8 mouse cellular contexts compared by ENCODE assay signal in the genomic region with DNA sequence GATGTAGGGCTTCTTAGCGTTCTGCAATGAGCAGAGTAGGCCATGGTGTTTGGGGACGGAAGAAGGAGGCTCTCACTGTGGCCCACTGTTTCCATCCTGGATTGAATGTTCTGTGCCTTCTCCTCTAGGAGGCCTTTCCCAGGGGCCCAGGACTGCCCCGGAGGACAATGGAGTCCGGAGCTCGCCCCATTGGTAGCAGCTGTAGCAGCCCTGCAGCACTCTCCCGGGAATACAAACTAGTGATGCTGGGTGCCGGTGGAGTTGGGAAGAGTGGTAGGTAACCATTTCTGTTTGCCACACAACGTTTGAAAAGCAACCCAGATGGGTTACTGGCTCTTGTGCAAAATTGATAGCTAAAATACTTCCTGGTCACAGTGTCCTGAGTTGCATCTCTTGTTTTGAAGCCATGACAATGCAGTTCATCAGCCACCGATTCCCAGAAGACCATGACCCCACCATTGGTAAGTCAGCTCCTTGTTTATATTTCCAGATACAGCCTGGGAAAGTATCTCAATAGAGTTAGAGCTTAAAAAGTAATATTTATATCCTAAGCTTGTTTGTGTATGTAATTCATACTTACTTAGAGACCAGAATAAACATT. TPM values are rescaled to one million over a fixed set of nuclear protein-coding genes. Genes with fewer than 3 reads are reported as not detected.
A peak's percentile ranks its signal among the peaks of the same experiment; 100 is the strongest.
DNase-seq lines count a peak whose midpoint lies in the region; ATAC-seq and TF ChIP-seq lines count a peak whose summit lies in the region.

No protein-coding gene starts in this region.

- H3K4me1 ChIP-seq in heart, postnatal 0 days (ENCODE audit: control insufficient read depth, insufficient read depth) = peaks cover 17% of the 10 kb centered on the region
- H3K4me1 ChIP-seq in stomach, embryonic 14.5 days (ENCODE audit: control insufficient read depth, insufficient read depth, low read length) = peaks cover 11% of the 10 kb centered on the region

- peak overlapping the region; percentile 91 for H3K27ac ChIP-seq in gastrocnemius, adult 2 months
- H3K27ac ChIP-seq in heart, postnatal 0 days (ENCODE audit: low read depth) = peak overlapping the region; percentile 86
- peak overlapping the region; percentile 82 for H3K27ac ChIP-seq in macrophage
- H3K27ac ChIP-seq in stomach, embryonic 14.5 days (ENCODE audit: low read length) = peak overlapping the region; percentile 82

- peaks cover 39% of the 10 kb centered on the region for H3K36me3 ChIP-seq in heart, postnatal 0 days (replicated peaks; ENCODE audit: control insufficient read depth, insufficient read depth, low read length)
- H3K36me3 ChIP-seq in macrophage (ENCODE audit: inconsistent target) = peaks cover 17% of the 10 kb centered on the region
- peaks cover 36% of the 10 kb centered on the region for H3K36me3 ChIP-seq in stomach, embryonic 14.5 days (ENCODE audit: control insufficient read depth, insufficient read depth, low read length)

- no peaks in the 10 kb centered on the region for H3K9me3 ChIP-seq in heart, postnatal 0 days (replicated peaks; ENCODE audit: control insufficient read depth, low read length)
- H3K9me3 ChIP-seq in stomach, embryonic 14.5 days (ENCODE audit: control insufficient read depth, low read depth, low read length) = no peaks in the 10 kb centered on the region

- peaks cover 51% of the 10 kb centered on the region for H3K79me2 ChIP-seq in macrophage (ENCODE audit: inconsistent target)

- WGBS in heart, postnatal 0 days = 2% methylated on average over 9 of the region's 9 CpGs
- WGBS in macrophage (ENCODE audit: missing documents) = 7% methylated on average over 9 of the region's 9 CpGs
- 1% methylated on average over 9 of the region's 9 CpGs for WGBS in stomach, embryonic 14.5 days

- H3K4me3 ChIP-seq in gastrocnemius, adult 2 months = peak overlapping the region; percentile 91
- H3K4me3 ChIP-seq in heart, postnatal 0 days (ENCODE audit: low read depth, low read length) = peak overlapping the region; percentile 81
- peak overlapping the region; percentile 96 for H3K4me3 ChIP-seq in macrophage (ENCODE audit: inconsistent target)
- peak overlapping the region; percentile 73 for H3K4me3 ChIP-seq in stomach, embryonic 14.5 days (ENCODE audit: low read depth, low read length)

- peak; percentile 19 for ATAC-seq in CD4-positive, CD25-positive, alpha-beta regulatory T cell, adult 4 months
- ATAC-seq in heart, postnatal 0 days (ENCODE audit: insufficient read depth, low read depth) = 0 out of 2 replicates have a peak, but pooled peaks have one; percentile 11
- ATAC-seq in stomach, embryonic 14.5 days (ENCODE audit: insufficient number of reproducible peaks, insufficient read depth, low FRiP score, low read depth) = peak; percentile 65; the same call in 1 of the 2 replicates

- peak overlapping the region; percentile 70 for H3K4me2 ChIP-seq in heart, postnatal 0 days (ENCODE audit: low read depth, low read length)
- peak overlapping the region; percentile 76 for H3K4me2 ChIP-seq in stomach, embryonic 14.5 days (replicated peaks; ENCODE audit: low read depth, low read length)

- intact Hi-C loops in gastrocnemius, adult 2 months (cut with DNase I) = loop anchor here (5.0 kb wide), 1 partner anchor 35 kb away; no protein-coding TSS in a partner anchor
- intact Hi-C loops in gastrocnemius, postnatal 36 days (cut with DNase I) = no loop called here

- TF ChIP-seq EP300 in heart, postnatal 0 days (IDR thresholded peaks at IDR 0.05; ENCODE audit: low read depth) = no peak

- DNase-seq in gastrocnemius, adult 2 months = peak; percentile 38
- DNase-seq in gastrocnemius, postnatal 36 days = no peak
- peak; percentile 56 for DNase-seq in embryo, embryonic 10.5 days (ENCODE audit: low spot score)
- DNase-seq in heart, postnatal 0 days (ENCODE audit: low spot score) = no peak
- peak; percentile 15 to 23 for DNase-seq in layer of hippocampus, postnatal 25 days (ENCODE audit: extremely low spot score in 1 of 2, low spot score in 1 of 2)

- H3K27me3 ChIP-seq in heart, postnatal 0 days (ENCODE audit: control insufficient read depth, insufficient read depth, low read length) = no peaks in the 10 kb centered on the region
- no peaks in the 10 kb centered on the region for H3K27me3 ChIP-seq in stomach, embryonic 14.5 days (ENCODE audit: control insufficient read depth, insufficient read depth, low read length)

- H3K9ac ChIP-seq in heart, postnatal 0 days (replicated peaks; ENCODE audit: low read depth, low read length) = peak overlapping the region; percentile 78
- H3K9ac ChIP-seq in stomach, embryonic 14.5 days (replicated peaks; ENCODE audit: low read depth, low read length) = peak overlapping the region; percentile 69

- no peak for TF ChIP-seq CTCF in gastrocnemius, adult 2 months (IDR thresholded peaks at IDR 0.05)
- no peak for TF ChIP-seq CTCF in heart, postnatal 0 days (IDR thresholded peaks at IDR 0.05; ENCODE audit: low read depth)

RNA-seq across cellular contexts. Expression of gene Rit1, which starts 0.7 kb away (rescaled TPM):
- total RNA-seq in gastrocnemius, adult 2 months (2021) = 10 to 100 TPM; 20.8 to 20.9 TPM
- total RNA-seq in gastrocnemius, postnatal 36 days (2021) = 10 to 100 TPM; 16.5 to 20.5 TPM
- polyA plus RNA-seq in CD4-positive, CD25-positive, alpha-beta regulatory T cell, adult 4 months (2017; shearing (Covaris generic)) = 10 to 100 TPM; 28.1 to 36.1 TPM
- total RNA-seq in heart, postnatal 0 days (2014; rRNA removed; ENCODE audit: low replicate concordance) = 65.8 and 82.6 TPM in 2 replicates
- 85.4 and 119 TPM in 2 replicates for polyA plus RNA-seq in heart, postnatal 0 days (2015; fragmentation: Nextera tagmentation; extraction: Ambion mirVana)
- total RNA-seq in layer of hippocampus, postnatal 25 days (2021) = 10 to 100 TPM; 45.3 to 46.9 TPM
- total RNA-seq in macrophage (2018; cell fraction: chromatin; rRNA removed) = 10 to 100 TPM; 12.0 to 87.7 (median 38.8) TPM
- 100 to 1,000 TPM in 1 of 26 experiments, 10 to 100 TPM in 25; 33.3 to 101 (median 76.8) TPM for total RNA-seq in macrophage (2018; cell fraction: cytosol; rRNA removed)
- total RNA-seq in macrophage (2018; cell fraction: nucleus; rRNA removed) = 10 to 100 TPM; 17.8 to 72.3 (median 36.9) TPM
- 63.4 to 99.3 TPM (median 90.4 TPM) in 3 replicates for polyA plus RNA-seq in macrophage (2018)
- 63.4 and 73.9 TPM in 2 replicates for polyA plus RNA-seq in stomach, embryonic 14.5 days (2014; fragmentation: Nextera tagmentation; extraction: Ambion mirVana)

RNA-seq across cellular contexts. Expression of gene Khdc4, which starts 31.7 kb away (rescaled TPM):
- total RNA-seq in gastrocnemius, adult 2 months (2021) = 10 to 100 TPM; 24.0 TPM
- total RNA-seq in gastrocnemius, postnatal 36 days (2021) = 10 to 100 TPM; 19.9 to 25.0 TPM
- polyA plus RNA-seq in CD4-positive, CD25-positive, alpha-beta regulatory T cell, adult 4 months (2017; shearing (Covaris generic)) = 10 to 100 TPM; 49.8 to 50.2 TPM
- total RNA-seq in heart, postnatal 0 days (2014; rRNA removed; ENCODE audit: low replicate concordance) = 96.2 and 102 TPM in 2 replicates
- 44.4 and 46.2 TPM in 2 replicates for polyA plus RNA-seq in heart, postnatal 0 days (2015; fragmentation: Nextera tagmentation; extraction: Ambion mirVana)
- 10 to 100 TPM; 46.3 to 53.9 TPM for total RNA-seq in layer of hippocampus, postnatal 25 days (2021)
- total RNA-seq in macrophage (2018; cell fraction: chromatin; rRNA removed) = 100 to 1,000 TPM; 198 to 376 (median 277) TPM
- 10 to 100 TPM; 20.0 to 34.1 (median 23.1) TPM for total RNA-seq in macrophage (2018; cell fraction: cytosol; rRNA removed)
- total RNA-seq in macrophage (2018; cell fraction: nucleus; rRNA removed) = 100 to 1,000 TPM; 123 to 220 (median 167) TPM
- 23.7 to 38.1 TPM (median 25.0 TPM) in 3 replicates for polyA plus RNA-seq in macrophage (2018)
- polyA plus RNA-seq in stomach, embryonic 14.5 days (2014; fragmentation: Nextera tagmentation; extraction: Ambion mirVana) = 81.9 and 90.4 TPM in 2 replicates

RNA-seq across cellular contexts. Expression of gene Syt11, which starts 57.7 kb away (rescaled TPM):
- total RNA-seq in gastrocnemius, adult 2 months (2021) = 1 to 10 TPM; 2.7 to 5.2 TPM
- total RNA-seq in gastrocnemius, postnatal 36 days (2021) = 1 to 10 TPM; 2.1 to 3.1 TPM
- polyA plus RNA-seq in CD4-positive, CD25-positive, alpha-beta regulatory T cell, adult 4 months (2017; shearing (Covaris generic)) = 100 to 1,000 TPM in 1 of 2 experiments, 10 to 100 TPM in 1; 82.0 to 119 TPM
- 3.5 and 13.4 TPM in 2 replicates for total RNA-seq in heart, postnatal 0 days (2014; rRNA removed; ENCODE audit: low replicate concordance)
- 3.2 and 4.7 TPM in 2 replicates for polyA plus RNA-seq in heart, postnatal 0 days (2015; fragmentation: Nextera tagmentation; extraction: Ambion mirVana)
- total RNA-seq in layer of hippocampus, postnatal 25 days (2021) = 100 to 1,000 TPM; 502 to 559 TPM
- 1 to 10 TPM in 23 of 26 experiments, under 1 TPM in 3; 0.34 to 9.5 (median 2.6) TPM for total RNA-seq in macrophage (2018; cell fraction: chromatin; rRNA removed)
- total RNA-seq in macrophage (2018; cell fraction: cytosol; rRNA removed) = 10 to 100 TPM in 4 of 26 experiments, 1 to 10 TPM in 22; 5.2 to 11.7 (median 8.2) TPM
- total RNA-seq in macrophage (2018; cell fraction: nucleus; rRNA removed) = 10 to 100 TPM in 10 of 26 experiments, 1 to 10 TPM in 16; 2.4 to 20.5 (median 9.3) TPM
- 6.1 to 6.8 TPM (median 6.2 TPM) in 3 replicates for polyA plus RNA-seq in macrophage (2018)
- 27.7 and 29.3 TPM in 2 replicates for polyA plus RNA-seq in stomach, embryonic 14.5 days (2014; fragmentation: Nextera tagmentation; extraction: Ambion mirVana)

Comparison
In these comparisons a context has a peak if more than half of its experiments do, and no peak if none do; other contexts are left out.
1. DNase-seq: peak in gastrocnemius, adult 2 months (single experiment), embryo, embryonic 10.5 days (single experiment) and layer of hippocampus, postnatal 25 days (2 of 2); none in gastrocnemius, postnatal 36 days (0 of 2) and heart, postnatal 0 days (single experiment).
2. ATAC-seq: peak in every context shown above with its lines; median percentile 65 in stomach, embryonic 14.5 days; 19 in CD4-positive, CD25-positive, alpha-beta regulatory T cell, adult 4 months; 11 in heart, postnatal 0 days.
3. RNA of gene Syt11, which starts 57.7 kb away (total RNA-seq): 502 to 559 TPM in layer of hippocampus, postnatal 25 days; 2.7 to 5.2 TPM in gastrocnemius, adult 2 months, 3.5 to 13.4 TPM in heart, postnatal 0 days and 2.1 to 3.1 TPM in gastrocnemius, postnatal 36 days; every median in the first group is over 10 times any median in the second.
4. Peak in every context shown above with its lines, with median percentiles within 50 percentile points of each other: H3K27ac ChIP-seq and H3K4me3 ChIP-seq.